Mouse (Mus musculus) midbrain, embryonic 12.5 days (tissue): ENCODE results near the gene Zfp52. TPM values are rescaled to one million over a fixed set of nuclear protein-coding genes. Genes with fewer than 3 reads are reported as not detected.

Experiments
- ATAC-seq: fragments of 200-750 bp; cut with Nextera tagmentation; 2 replicates; pipeline ENCODE4 v1.8.0; 2017; ENCODE audit warnings: low read depth, moderate TSS enrichment, moderate library complexity; ENCODE audit not compliant: low FRiP score
- H3K27ac ChIP-seq: fragments of 300-500 bp; sonication (generic); replicated peaks from 2 replicates; pipeline ENCODE4 v1.5.1; 2016; ENCODE audit warnings: mild to moderate bottlenecking
- H3K27me3 ChIP-seq: fragments of 300-500 bp; sonication (generic); 2 replicates; pipeline ENCODE4 v1.6.1; 2016; ENCODE audit warnings: mild to moderate bottlenecking
- H3K36me3 ChIP-seq: fragments of 300-500 bp; sonication (generic); 2 replicates; pipeline ENCODE4 v1.6.1; 2016
- H3K4me1 ChIP-seq: fragments of 300-500 bp; sonication (generic); 2 replicates; pipeline ENCODE4 v1.6.1; 2016
- H3K4me2 ChIP-seq: fragments of 300-500 bp; sonication (generic); replicated peaks from 2 replicates; pipeline ENCODE4 v1.6.1; 2016; ENCODE audit warnings: mild to moderate bottlenecking, moderate library complexity
- H3K4me3 ChIP-seq: fragments of 300-500 bp; sonication (generic); 2 replicates; pipeline ENCODE4 v1.5.1; 2016; ENCODE audit warnings: mild to moderate bottlenecking
- H3K9ac ChIP-seq: fragments of 300-500 bp; sonication (generic); replicated peaks from 2 replicates; pipeline ENCODE4 v1.6.1; 2016; ENCODE audit warnings: mild to moderate bottlenecking, moderate library complexity
- H3K9me3 ChIP-seq: fragments of 300-500 bp; sonication (generic); 2 replicates; pipeline ENCODE4 v1.6.1; 2016; ENCODE audit warnings: mild to moderate bottlenecking
- WGBS: fragments of 180-500 bp; shearing (Covaris S2); methylation state at CpG from one replicate; pipeline ENCODE4 v1.1.7; 2016; 5-methylcytosine and 5-hydroxymethylcytosine counted together
- polyA plus RNA-seq: library from polyadenylated mRNA; unstranded; fragments of >200 nt; fragmentation: Nextera tagmentation; extraction: Ambion mirVana; gene quantifications from 2 replicates; pipeline ENCODE4 v1.2.1, GENCODE M21; 2016

Gene Zfp52
- polyA plus RNA-seq, 1 experiment from 2014 or later: 2.0 TPM

- ATAC-seq: no peak
- 73% methylated on average over 1 of the region's 1 CpGs for WGBS
- Histone ChIP-seq H3K27ac (no peak overlapping the region), H3K4me1 (peaks cover 11% of the 10 kb centered on the region), H3K27me3 (no peaks in the 10 kb centered on the region), H3K4me3 (peak overlapping the region; percentile 65), H3K9me3 (no peaks in the 10 kb centered on the region), H3K36me3 (no peaks in the 10 kb centered on the region), H3K4me2 (peak overlapping the region; percentile 68), H3K9ac (no peak overlapping the region)
These were observed 32.4 kb downstream of the Zfp52 start for GRCm38 (mm10) chr17:21567696-21568095.

- Histone ChIP-seq H3K9ac (no peak overlapping the region), H3K36me3 (peaks cover 19% of the 10 kb centered on the region), H3K4me1 (no peaks in the 10 kb centered on the region), H3K27ac (no peak overlapping the region), H3K4me3 (no peak overlapping the region), H3K4me2 (no peak overlapping the region), H3K9me3 (no peaks in the 10 kb centered on the region), H3K27me3 (no peaks in the 10 kb centered on the region)
- 88% methylated on average over 1 of the region's 1 CpGs for WGBS
- ATAC-seq: no peak
These were observed 43.7 kb downstream of the Zfp52 start for GRCm38 (mm10) chr17:21579080-21579479.

- WGBS: 35% methylated on average over 5 of the region's 5 CpGs
- Histone ChIP-seq H3K27ac (no peak overlapping the region), H3K9me3 (no peaks in the 10 kb centered on the region), H3K4me1 (no peaks in the 10 kb centered on the region), H3K4me3 (no peak overlapping the region), H3K27me3 (no peaks in the 10 kb centered on the region), H3K4me2 (no peak overlapping the region), H3K36me3 (peaks cover 20% of the 10 kb centered on the region), H3K9ac (no peak overlapping the region)
- peak; percentile 70 for ATAC-seq
These were observed 44.3 kb downstream of the Zfp52 start for GRCm38 (mm10) chr17:21579493-21580175.

GRCm38 (mm10) chr17:21585521-21585920 lies 50.2 kb downstream of the Zfp52 start:
- Histone ChIP-seq H3K36me3 (peaks cover 40% of the 10 kb centered on the region), H3K27ac (no peak overlapping the region), H3K4me3 (no peak overlapping the region), H3K9me3 (peaks cover 5% of the 10 kb centered on the region; the same call in 1 of the 2 replicates), H3K4me2 (no peak overlapping the region), H3K4me1 (no peaks in the 10 kb centered on the region), H3K27me3 (no peaks in the 10 kb centered on the region), H3K9ac (no peak overlapping the region)
- WGBS: 96% methylated on average over 2 of the region's 2 CpGs
- ATAC-seq: no peak

Other genes starting within 250 kb of the Zfp52 start
- gene Vmn1r237, start 223.7 kb upstream of the Zfp52 start, polyA plus RNA-seq: not detected in 2 replicates
- 2.7 and 2.8 TPM in 2 replicates for gene Zfp677, start 151.8 kb upstream of the Zfp52 start, polyA plus RNA-seq
- 2.8 and 3.4 TPM in 2 replicates for gene Zfp54, start 112.3 kb upstream of the Zfp52 start, polyA plus RNA-seq
- gene Zfp51, start 85.2 kb upstream of the Zfp52 start, polyA plus RNA-seq: 14.0 and 14.2 TPM in 2 replicates
- 8.4 and 8.5 TPM in 2 replicates for gene Zfp53, start 46.5 kb upstream of the Zfp52 start, polyA plus RNA-seq
- 13.2 and 14.1 TPM in 2 replicates for gene Zfp948, start 31.5 kb downstream of the Zfp52 start, polyA plus RNA-seq
- gene Zfp983, start 115.1 kb downstream of the Zfp52 start, polyA plus RNA-seq: 9.2 and 10.7 TPM in 2 replicates
- gene Gm10226, start 156.3 kb downstream of the Zfp52 start, polyA plus RNA-seq: 14.9 and 15.4 TPM in 2 replicates
- gene Zfp760, start 172.2 kb downstream of the Zfp52 start, polyA plus RNA-seq: 22.7 and 24.5 TPM in 2 replicates
- 10.2 and 12.8 TPM in 2 replicates for gene Zfp229, start 195.3 kb downstream of the Zfp52 start, polyA plus RNA-seq